Mouse (Mus musculus): ENCODE measurements around the gene Kcnq1.

GRCm38 (mm10) chr7:143473347-143474101 lies 367.4 kb downstream of the Kcnq1 start, which contains the start of gene Slc22a18:
- TF ChIP-seq CTCF (IDR thresholded peaks at IDR 0.05; ENCODE audit: extremely low read depth, insufficient read depth, low read length) = no peak
- TF ChIP-seq POLR2A (IDR thresholded peaks at IDR 0.05; ENCODE audit: extremely low read depth, insufficient read depth, low read length) = no peak
